Mouse (Mus musculus) testis, adult 10 weeks (tissue): ENCODE measurements around the gene Ms4a4b. TPM values are rescaled to one million over a fixed set of nuclear protein-coding genes. Genes with fewer than 3 reads are reported as not detected.

ENCODE experiments used
- polyA plus RNA-seq: library from polyadenylated mRNA; stranded (reverse); fragments of 350-450 nt; fragmentation: Illumina TruSeq; extraction: RNeasy Lipid Tissue Mini Kit (QIAGEN cat#74804); gene quantifications from one replicate; pipeline ENCODE4 v1.2.3, GENCODE M21; 2014; ENCODE audit warnings: low read depth, low replicate concordance

Gene Ms4a4b
- polyA plus RNA-seq, result 4.5 TPM

DNA sequence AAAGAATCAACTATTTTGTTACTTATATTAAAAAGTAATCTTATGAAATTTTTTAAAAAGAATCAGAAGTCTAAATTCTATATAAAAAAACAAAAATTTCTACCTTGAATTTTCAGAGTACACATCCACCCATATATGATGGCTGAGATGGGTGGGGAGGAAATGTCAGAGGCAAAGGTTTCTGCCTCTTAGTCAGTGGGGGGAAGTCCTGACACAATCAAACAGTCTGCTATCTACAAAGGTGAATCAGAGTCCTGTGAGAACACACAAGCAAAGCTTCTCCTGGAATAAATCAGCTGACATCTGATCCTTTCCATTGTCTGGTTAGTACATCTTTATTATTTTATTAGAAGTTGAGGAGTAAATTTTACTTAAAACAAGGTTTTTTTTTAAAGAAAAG is at the start of gene Ms4a4b:
Ms4a4b (plus strand) TSS at position 216 of the 400 bp plus-strand sequence.

DNA sequence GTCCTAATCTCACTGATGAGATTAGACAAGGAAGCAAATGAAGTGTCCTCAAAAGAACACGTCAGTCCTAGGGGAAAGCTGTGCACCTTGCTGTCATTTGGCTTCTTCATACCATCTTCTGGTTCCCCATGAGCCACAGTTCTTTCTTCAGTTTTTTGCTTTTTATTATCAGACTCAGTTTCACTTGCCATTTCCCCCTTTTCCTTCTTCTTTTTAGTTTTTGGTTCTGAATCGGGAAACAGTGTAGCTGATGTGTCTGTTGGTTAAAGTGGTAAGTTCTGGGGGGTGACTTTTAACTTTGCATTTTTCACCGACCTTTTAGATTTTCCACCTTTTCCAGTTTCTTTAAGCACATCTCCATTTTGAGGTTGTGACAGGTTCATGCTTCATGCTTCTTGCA is 38.8 kb upstream of the Ms4a4b start, which contains the start of gene Ms4a4c:
Ms4a4c (plus strand) TSS at position 244 of the 400 bp plus-strand sequence.

DNA sequence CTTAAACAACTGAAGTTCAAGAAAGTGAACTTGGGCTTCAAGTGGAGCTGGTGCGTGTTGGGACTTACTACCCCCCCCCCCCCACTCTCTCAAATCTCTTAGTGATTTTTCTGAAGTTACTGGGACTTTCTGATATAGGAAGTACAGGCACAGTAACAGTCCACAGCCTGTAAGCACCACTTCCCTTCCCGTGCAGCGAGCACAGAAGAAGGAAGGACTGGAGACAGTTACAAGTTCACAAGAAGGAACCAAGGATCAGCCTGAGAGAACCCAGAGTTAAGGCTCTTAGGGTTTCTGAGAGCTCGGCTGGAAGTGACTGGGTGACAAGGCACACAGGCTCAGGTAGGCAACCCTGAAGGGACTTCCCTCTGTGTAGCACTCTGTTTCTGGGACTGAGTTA is 25.9 kb downstream of the Ms4a4b start, which contains the start of gene Ms4a6c:
Ms4a6c (plus strand) TSS at position 152 of the 400 bp plus-strand sequence.

DNA sequence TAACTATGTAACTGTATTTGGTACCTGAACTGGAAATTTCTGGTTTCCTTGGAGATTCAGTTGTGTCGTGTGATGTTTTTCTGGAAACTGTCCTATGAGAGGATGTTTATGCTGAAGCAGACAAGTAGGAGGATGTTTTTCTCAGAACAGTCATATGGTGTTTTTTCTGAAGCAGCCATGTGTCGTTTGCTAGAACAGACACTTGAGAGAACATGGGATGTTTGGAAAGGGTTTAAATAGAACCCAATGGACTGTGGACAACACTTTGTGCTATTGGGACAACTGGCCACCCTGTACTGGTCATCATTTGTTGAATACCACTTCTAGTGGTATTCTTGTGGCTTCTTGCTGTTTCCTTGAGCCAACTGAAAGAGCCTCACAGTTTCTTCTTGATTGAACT is 42.4 kb downstream of the Ms4a4b start, which contains the start of gene Gm8369:
Gm8369 (plus strand) TSS at position 193 of the 400 bp plus-strand sequence.

DNA sequence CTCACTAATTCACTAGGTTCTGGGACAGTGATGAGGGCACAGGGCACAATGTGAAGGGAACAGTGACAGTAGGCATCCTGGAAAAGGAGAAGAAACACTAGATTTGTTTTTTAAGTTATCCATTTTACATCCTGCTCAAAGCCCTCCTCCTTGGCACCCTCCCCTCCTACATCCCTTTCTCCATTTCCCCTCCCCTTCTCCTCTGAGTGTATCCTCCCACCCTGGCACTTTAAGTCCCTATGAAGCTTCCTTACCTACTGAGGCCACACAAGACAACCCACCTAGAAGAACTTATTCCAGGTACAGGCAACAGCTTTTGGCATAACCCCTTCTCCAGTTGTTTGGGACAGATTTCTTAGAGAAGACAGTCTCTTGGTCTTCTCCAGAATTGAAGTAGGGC is 72.9 kb downstream of the Ms4a4b start, which contains the start of gene Ms4a6b:
Ms4a6b (plus strand) TSS at position 267 of the 400 bp plus-strand sequence.

Other genes with a start within 250 kb of the Ms4a4b start
- gene Ms4a13, start 246.8 kb upstream of the Ms4a4b start, polyA plus RNA-seq, result 489 TPM
- gene Ms4a12, start 211.1 kb upstream of the Ms4a4b start, polyA plus RNA-seq, result not detected
- 0.45 TPM for gene Ms4a1, start 177.3 kb upstream of the Ms4a4b start, polyA plus RNA-seq
- 1,388 TPM for gene Ms4a5, start 159.7 kb upstream of the Ms4a4b start, polyA plus RNA-seq
- 959 TPM for gene Ms4a14, start 129.1 kb upstream of the Ms4a4b start, polyA plus RNA-seq
- gene Ms4a7, start 107.4 kb upstream of the Ms4a4b start, polyA plus RNA-seq, result 2.5 TPM
- 1.9 TPM for gene Ms4a4a, start 68.0 kb upstream of the Ms4a4b start, polyA plus RNA-seq
- gene Ms4a4c, start 38.8 kb upstream of the Ms4a4b start, polyA plus RNA-seq, result 0.39 TPM
- gene Ms4a6c, start 25.8 kb downstream of the Ms4a4b start, polyA plus RNA-seq, result 4.7 TPM
- gene Gm8369, start 42.4 kb downstream of the Ms4a4b start, polyA plus RNA-seq, result 6.6 TPM
- gene Ms4a6b, start 73.0 kb downstream of the Ms4a4b start, polyA plus RNA-seq, result 3.4 TPM
- 6.2 TPM for gene Ms4a4d, start 93.2 kb downstream of the Ms4a4b start, polyA plus RNA-seq
- 1.1 TPM for gene Ms4a6d, start 161.3 kb downstream of the Ms4a4b start, polyA plus RNA-seq
- gene Ms4a2, start 180.2 kb downstream of the Ms4a4b start, polyA plus RNA-seq, result not detected
- not detected for gene Ms4a3, start 197.3 kb downstream of the Ms4a4b start, polyA plus RNA-seq
- not detected for gene Oosp2, start 217.0 kb downstream of the Ms4a4b start, polyA plus RNA-seq
- not detected for gene Oosp1, start 247.6 kb downstream of the Ms4a4b start, polyA plus RNA-seq